Mouse (Mus musculus) CD4-positive naive resting alpha-beta T cell, adult 57 days (primary cell): Measurements from ENCODE around the gene Natd1. TPM values are rescaled to one million over a fixed set of nuclear protein-coding genes. Genes with fewer than 3 reads are reported as not detected.

ENCODE experiments used
- total RNA-seq: library from RNA; stranded (reverse); gene quantifications from one replicate; pipeline ENCODE4 v1.2.4, GENCODE M21; 2023

The Natd1 gene
- 8.1 TPM for total RNA-seq

DNA sequence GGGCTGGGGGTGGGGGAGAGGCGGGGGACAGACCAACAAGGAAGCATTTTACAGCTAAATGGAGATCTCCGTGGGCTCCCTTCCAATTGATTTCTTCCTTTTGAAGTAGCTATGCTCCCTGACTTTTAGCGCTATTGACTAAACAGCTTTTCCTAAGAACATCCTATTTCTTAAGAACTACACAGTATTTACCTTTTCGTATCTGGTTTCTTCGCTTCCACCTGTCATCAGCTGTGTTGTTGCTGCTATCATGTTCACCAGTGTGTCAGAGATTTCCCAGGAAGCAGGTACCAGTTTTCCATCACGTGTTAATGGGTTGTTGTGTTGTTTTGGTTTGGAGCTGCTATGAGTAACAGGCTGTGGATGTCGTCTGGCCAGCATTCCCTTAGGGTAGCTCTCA lies at the start of gene Natd1:
Gene Natd1, minus strand, starts transcription at position 260 of the 400 bp plus-strand sequence.

DNA sequence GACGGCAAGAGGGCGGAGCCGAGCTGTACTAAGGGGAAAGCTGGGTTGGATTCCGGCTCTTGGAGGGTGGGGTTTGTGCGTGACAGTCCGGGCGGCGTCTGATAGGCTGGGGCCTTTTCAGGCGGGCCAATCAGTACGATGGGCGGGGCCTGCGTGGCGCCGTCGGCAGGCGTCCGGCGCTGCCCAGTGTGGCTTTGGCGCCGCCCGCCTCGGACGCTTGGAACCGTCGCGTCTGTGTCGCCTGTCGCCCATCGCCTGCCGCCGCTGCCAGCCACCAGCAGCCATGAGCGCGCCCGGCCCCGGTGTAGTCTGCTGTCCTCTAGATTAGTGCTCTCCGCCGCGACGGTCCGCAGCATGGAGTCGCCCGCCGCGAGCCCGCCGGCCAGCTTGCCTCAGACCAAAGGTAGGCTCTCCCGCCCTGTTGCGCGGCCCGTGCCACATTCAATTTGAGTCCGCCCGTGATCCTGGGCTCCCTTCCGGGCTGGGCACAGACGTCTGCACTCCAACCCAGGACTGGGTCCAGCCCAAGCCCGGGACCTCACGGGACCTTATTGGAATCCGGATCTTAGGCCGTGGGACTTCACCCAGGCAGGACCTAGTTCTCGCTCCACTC lies 17.4 kb upstream of the Natd1 start, which contains the start of gene Map2k3:
Gene Map2k3, plus strand, starts transcription at position 165 of the 613 bp plus-strand sequence.

DNA sequence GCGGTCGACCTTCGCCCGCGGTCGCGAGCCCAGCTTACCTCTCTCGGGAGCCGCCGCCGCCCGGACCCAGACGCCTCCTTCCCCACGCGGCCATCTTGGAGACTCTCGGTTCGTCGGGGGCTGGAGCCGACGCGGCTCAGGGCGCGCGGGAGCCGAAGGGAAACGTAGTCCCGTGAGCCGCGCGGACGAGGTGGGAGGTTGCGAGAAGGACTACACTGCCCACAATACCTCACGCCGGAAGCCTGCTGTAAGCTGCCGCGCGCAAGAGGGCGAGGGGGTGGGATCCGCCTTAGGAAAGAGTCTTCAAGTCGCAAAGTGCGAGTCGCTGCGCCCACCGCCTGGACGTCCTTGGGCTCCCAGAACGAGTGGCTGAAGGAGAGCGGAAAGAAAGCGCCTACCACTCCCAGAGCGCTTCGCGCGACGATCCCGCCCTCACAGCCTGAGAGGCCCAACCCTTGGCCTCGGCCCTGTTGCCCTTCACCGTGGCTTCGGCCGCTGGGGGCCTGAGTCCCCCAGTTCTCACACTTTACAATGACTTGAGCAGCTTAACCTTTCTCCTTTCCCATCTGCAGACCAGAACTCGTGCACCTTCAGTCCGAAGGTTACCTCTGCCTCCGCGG lies 35.8 kb downstream of the Natd1 start, which contains the start of gene Tmem11:
Gene Tmem11, minus strand, starts transcription at position 598 of the 620 bp plus-strand sequence.

Other genes with a start within 250 kb of the Natd1 start
- gene Llgl1, start 215.0 kb downstream of the Natd1 start, total RNA-seq, result 37.2 TPM
- gene Flii, start 187.5 kb downstream of the Natd1 start, total RNA-seq, result 166 TPM
- gene Mief2, start 186.4 kb downstream of the Natd1 start, total RNA-seq, result 14.3 TPM
- 26.5 TPM for gene Top3a, start 137.4 kb downstream of the Natd1 start, total RNA-seq
- 80.1 TPM for gene Smcr8, start 137.2 kb downstream of the Natd1 start, total RNA-seq
- 13.4 TPM for gene Shmt1, start 103.0 kb downstream of the Natd1 start, total RNA-seq
- 15.2 TPM for gene Dhrs7b, start 84.1 kb downstream of the Natd1 start, total RNA-seq
- 21.7 TPM for gene Tmem11, start 35.5 kb downstream of the Natd1 start, total RNA-seq
- 28.3 TPM for gene Map2k3, start 17.3 kb upstream of the Natd1 start, total RNA-seq
- gene Kcnj12, start 107.8 kb upstream of the Natd1 start, total RNA-seq, result not detected
- gene Tnfrsf13b, start 212.0 kb upstream of the Natd1 start, total RNA-seq, result 17.7 TPM